Mouse (Mus musculus) macrophage (primary cell): ENCODE data around the gene Ugt1a10. TPM values are rescaled to one million over a fixed set of nuclear protein-coding genes. Genes with fewer than 3 reads are reported as not detected.
"Not testable (repeated sequence)": the region's sequence is repeated elsewhere in the genome, so short reads cannot be mapped to it uniquely, and the experiment has no call there.

Experiments used
- H3K27ac ChIP-seq: fragments of 350-480 bp; formaldehyde crosslinking; 2 replicates; pipeline ENCODE4 v1.9.0; 2021
- H3K36me3 ChIP-seq: fragments of 350-480 bp; formaldehyde crosslinking; 2 replicates; pipeline ENCODE4 v1.9.0; 2021; ENCODE audit errors: inconsistent target
- H3K4me3 ChIP-seq: fragments of 350-480 bp; formaldehyde crosslinking; 2 replicates; pipeline ENCODE4 v1.9.0; 2021; ENCODE audit errors: inconsistent target
- H3K79me2 ChIP-seq: fragments of 350-480 bp; formaldehyde crosslinking; 2 replicates; pipeline ENCODE4 v1.9.0; 2021; ENCODE audit errors: inconsistent target
- WGBS: methylation state at CpG from one replicate; pipeline ENCODE4 v1.1.7; 2026; ENCODE audit warnings: inconsistent platforms; ENCODE audit not compliant: missing documents; 5-methylcytosine and 5-hydroxymethylcytosine counted together
- polyA plus RNA-seq: library from polyadenylated mRNA; stranded (reverse); fragments of 250-400 nt; gene quantifications from 3 replicates; pipeline ENCODE4 v1.2.4, GENCODE M21; 2018; ENCODE audit warnings: inconsistent platforms

Gene Ugt1a10
- polyA plus RNA-seq, 1 experiment from 2014 or later: not detected

DNA sequence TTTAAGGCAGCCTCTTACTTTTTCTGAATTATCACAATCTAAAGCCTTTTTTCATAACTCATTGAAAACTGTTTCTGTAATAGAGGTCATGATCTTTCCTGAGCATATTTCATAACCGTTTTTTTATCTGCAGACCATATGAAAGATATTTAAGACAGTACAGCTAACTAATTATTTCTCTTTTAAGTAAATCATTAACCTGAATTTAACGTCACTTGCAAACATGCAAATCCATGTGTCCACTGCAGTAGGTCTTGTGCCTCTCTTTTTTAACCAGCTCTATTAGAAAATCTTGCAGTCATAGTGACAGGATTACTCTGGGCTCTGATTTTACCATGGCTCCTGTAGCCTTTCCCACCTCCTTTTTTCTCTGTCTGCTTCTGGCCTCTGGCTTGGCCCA is 15.3 kb downstream of the Ugt1a10 start, which contains the start of gene Ugt1a9:
Gene Ugt1a9 (plus strand): TSS at position 306 of the 400 bp plus-strand sequence.
- WGBS: 100% methylated on average over 2 of the region's 2 CpGs
- Histone ChIP-seq H3K36me3 (no peaks in the 10 kb centered on the region), H3K4me3 (no peak within 1 kb of the TSS), H3K79me2 (no peaks in the 10 kb centered on the region), H3K27ac (no peak within 1 kb of the TSS)

GRCm38 (mm10) chr1:88070902-88071301 is 15.7 kb downstream of the Ugt1a10 start:
- H3K36me3 ChIP-seq: no peaks in the 10 kb centered on the region
- H3K27ac ChIP-seq: no peak overlapping the region
- H3K79me2 ChIP-seq: no peaks in the 10 kb centered on the region
- no peak overlapping the region for H3K4me3 ChIP-seq
- 94% methylated on average over 4 of the region's 4 CpGs for WGBS

- H3K79me2 ChIP-seq: no peaks in the 10 kb centered on the region
- H3K27ac ChIP-seq: no peak overlapping the region
- WGBS: 100% methylated on average over 2 of the region's 2 CpGs
- H3K36me3 ChIP-seq: no peaks in the 10 kb centered on the region
- no peak overlapping the region for H3K4me3 ChIP-seq
These were observed 19.3 kb downstream of the Ugt1a10 start for GRCm38 (mm10) chr1:88074471-88074870.

DNA sequence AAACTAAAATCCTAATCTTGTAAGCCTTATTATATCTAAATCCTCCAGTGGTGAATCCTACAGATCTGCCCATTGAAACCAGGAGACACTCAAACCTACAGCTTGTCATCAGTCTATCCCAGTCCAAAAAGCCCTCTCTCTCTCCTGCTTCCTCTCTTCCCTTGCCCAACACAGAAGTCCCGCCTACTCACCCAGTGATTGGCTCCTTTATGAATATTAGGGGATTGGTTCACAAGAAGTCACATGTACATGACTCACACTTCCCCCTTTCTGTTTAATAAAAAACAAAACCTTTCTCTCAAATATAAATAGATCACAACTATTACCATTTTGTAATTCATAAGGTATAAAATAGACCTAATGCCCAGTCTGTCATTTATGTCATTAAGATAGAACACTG is 21.9 kb downstream of the Ugt1a10 start:
- H3K4me3 ChIP-seq: no peak overlapping the region
- no peaks in the 10 kb centered on the region for H3K79me2 ChIP-seq
- H3K36me3 ChIP-seq: no peaks in the 10 kb centered on the region
- WGBS: 33% methylated on average over 1 of the region's 1 CpGs
- H3K27ac ChIP-seq: peak overlapping the region; percentile 35

- Histone ChIP-seq H3K27ac (peak overlapping the region; percentile 48), H3K79me2 (no peaks in the 10 kb centered on the region), H3K36me3 (no peaks in the 10 kb centered on the region), H3K4me3 (no peak overlapping the region)
- WGBS: 0% methylated on average over 1 of the region's 1 CpGs
These were observed 26.5 kb downstream of the Ugt1a10 start for GRCm38 (mm10) chr1:88081670-88082069.

GRCm38 (mm10) chr1:88086125-88086524 is 30.9 kb downstream of the Ugt1a10 start:
- H3K27ac ChIP-seq: no peak overlapping the region
- 89% methylated on average over 1 of the region's 1 CpGs for WGBS
- H3K79me2 ChIP-seq: no peaks in the 10 kb centered on the region
- H3K4me3 ChIP-seq: no peak overlapping the region
- H3K36me3 ChIP-seq: no peaks in the 10 kb centered on the region

- H3K4me3 ChIP-seq: no peak within 1 kb of the TSS
- no peaks in the 10 kb centered on the region for H3K79me2 ChIP-seq
- H3K27ac ChIP-seq: no peak within 1 kb of the TSS
- H3K36me3 ChIP-seq: no peaks in the 10 kb centered on the region
- WGBS: 97% methylated on average over 3 of the region's 3 CpGs
These were observed 32.3 kb downstream of the Ugt1a10 start, which contains the start of gene Ugt1a8 for GRCm38 (mm10) chr1:88087513-88087912. Gene Ugt1a8 (plus strand): TSS chr1:88087813.

DNA sequence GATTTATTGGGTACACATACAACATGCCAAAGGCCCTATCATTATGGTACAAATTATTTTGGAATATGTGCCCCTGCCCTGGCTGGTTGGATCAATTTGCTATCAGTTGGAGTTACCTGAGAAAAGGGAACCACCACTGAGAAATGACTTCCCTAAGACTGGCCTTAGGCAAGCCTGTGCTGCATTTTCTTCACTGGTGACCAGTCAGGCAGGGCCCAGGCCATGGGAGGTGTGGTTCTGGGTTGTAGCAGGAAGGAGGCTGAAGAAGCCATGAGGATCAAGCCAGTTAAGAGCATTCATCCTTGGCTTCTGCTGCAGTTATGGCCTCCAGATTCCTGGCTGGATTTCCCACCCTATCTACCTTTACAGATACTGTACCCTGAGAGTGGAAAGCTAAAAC is 37.2 kb downstream of the Ugt1a10 start:
- peaks cover 23% of the 10 kb centered on the region for H3K79me2 ChIP-seq
- no peak overlapping the region for H3K4me3 ChIP-seq
- no peaks in the 10 kb centered on the region for H3K36me3 ChIP-seq
- 0 out of 2 replicates have a peak overlapping the region, but pooled peaks have one; percentile 97 for H3K27ac ChIP-seq

DNA sequence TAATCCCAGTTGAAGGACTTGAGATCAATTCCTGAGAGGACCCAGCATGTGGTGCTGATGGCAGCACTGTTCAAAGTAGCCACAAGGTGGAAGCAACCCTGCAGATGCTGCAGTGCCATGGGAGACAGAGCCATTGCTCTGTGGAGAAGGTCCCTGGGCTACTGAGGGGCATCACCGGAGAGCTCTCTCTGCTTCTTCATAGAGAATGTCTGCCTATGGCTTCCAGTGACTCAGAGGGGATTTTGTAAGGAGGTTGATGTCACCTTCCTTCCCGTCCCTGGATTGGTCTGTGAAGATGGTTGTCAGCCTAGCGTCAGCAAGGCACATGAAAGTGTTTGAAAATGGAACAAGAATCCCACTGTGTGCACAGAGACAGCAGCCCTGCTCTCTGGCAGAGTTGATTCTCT is 39.1 kb downstream of the Ugt1a10 start:
- H3K79me2 ChIP-seq: peaks cover 40% of the 10 kb centered on the region
- peak overlapping the region; percentile 97 for H3K27ac ChIP-seq
- WGBS: 0% methylated on average over 3 of the region's 3 CpGs
- H3K36me3 ChIP-seq: not testable (repeated sequence)
- H3K4me3 ChIP-seq: peak overlapping the region; percentile 3; the same call in 1 of the 2 replicates

DNA sequence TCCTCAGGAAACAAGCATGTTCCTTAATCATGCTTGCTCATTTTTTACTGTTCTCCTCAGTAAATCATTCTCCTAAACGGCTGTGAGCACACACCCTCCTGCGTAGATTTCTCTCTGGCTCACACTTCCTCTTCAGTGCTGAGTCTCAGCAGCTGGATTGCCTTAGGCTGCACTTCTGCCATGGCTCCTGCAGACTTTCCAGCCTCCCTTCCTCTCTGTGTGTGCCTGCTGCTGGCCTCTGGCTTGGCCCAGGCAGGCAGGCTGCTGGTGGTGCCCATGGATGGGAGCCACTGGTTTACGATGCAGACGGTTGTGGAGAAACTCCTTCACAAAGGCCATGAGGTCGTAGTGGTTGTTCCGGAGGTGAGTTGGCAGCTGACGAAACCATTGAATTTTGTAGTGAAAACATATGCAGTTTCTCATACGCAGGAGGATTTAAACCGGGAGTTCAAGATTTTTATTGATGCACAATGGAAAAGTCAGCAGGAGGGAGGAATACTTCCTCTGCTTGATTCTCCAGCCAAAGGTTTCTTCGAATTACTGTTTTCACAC is 39.8 kb downstream of the Ugt1a10 start, which contains the start of gene Ugt1a7c:
Gene Ugt1a7c (plus strand): TSS at position 122 of the 552 bp plus-strand sequence.
- WGBS: 2% methylated on average over 10 of the region's 10 CpGs
- no peaks in the 10 kb centered on the region for H3K36me3 ChIP-seq
- H3K27ac ChIP-seq: peak within 1 kb of the TSS; percentile 97
- peaks cover 47% of the 10 kb centered on the region for H3K79me2 ChIP-seq
- H3K4me3 ChIP-seq: peak within 1 kb of the TSS; percentile 57

DNA sequence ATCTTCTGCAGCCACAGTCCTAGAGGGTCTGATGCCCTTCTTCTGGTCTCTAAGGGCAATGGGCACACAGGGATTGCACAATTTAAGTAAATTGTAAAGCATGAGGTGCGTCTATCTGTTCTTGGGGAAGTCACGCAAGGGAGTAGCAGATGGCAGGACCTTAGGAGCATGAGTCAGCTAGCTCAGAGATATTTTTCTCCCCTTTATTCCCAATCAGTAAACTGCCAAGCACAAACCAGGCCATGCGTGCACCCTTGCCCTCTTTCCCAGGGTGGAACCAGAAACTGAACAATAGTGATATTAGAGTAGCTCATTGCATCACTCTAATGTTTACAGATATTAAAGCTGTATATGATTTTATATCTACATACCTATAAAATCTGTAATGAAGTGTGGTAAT is 43.4 kb downstream of the Ugt1a10 start:
- H3K27ac ChIP-seq, H3K4me3 ChIP-seq, H3K36me3 ChIP-seq: not testable (repeated sequence)
- WGBS: 12% methylated on average over 3 of the region's 3 CpGs
- peaks cover 79% of the 10 kb centered on the region for H3K79me2 ChIP-seq

GRCm38 (mm10) chr1:88099691-88100090 is 44.5 kb downstream of the Ugt1a10 start:
- not testable (repeated sequence) for H3K4me3 ChIP-seq, H3K36me3 ChIP-seq, H3K27ac ChIP-seq
- peaks cover 91% of the 10 kb centered on the region for H3K79me2 ChIP-seq
- WGBS: 90% methylated on average over 2 of the region's 2 CpGs

DNA sequence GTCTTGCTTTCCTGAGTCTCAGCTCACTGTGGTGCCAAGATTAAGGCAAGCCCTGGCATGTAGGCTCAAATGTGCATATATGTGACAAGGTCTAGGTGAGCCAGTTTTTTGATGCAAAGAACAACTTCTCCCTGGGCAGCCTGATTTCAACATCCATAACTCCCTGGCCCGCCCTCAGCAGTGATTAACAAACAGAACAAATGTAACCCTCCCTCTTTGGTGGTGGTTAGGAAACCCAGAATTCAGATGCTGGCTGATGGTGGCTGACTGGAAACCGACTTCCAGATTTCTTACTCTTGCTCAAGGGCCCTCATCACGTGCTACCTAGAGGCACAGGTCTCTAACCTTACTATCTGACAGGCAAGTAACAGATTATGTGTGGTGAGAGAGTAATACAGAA is 47.8 kb downstream of the Ugt1a10 start, which contains the start of gene Ugt1a6b:
Gene Ugt1a6b (plus strand): TSS at position 234 of the 400 bp plus-strand sequence.
- H3K36me3 ChIP-seq, H3K4me3 ChIP-seq, H3K27ac ChIP-seq: not testable (repeated sequence)
- H3K79me2 ChIP-seq: peaks cover 86% of the 10 kb centered on the region
- WGBS: 0% methylated on average over 1 of the region's 3 CpGs

- H3K79me2 ChIP-seq: peaks cover 79% of the 10 kb centered on the region
- not testable (repeated sequence) for H3K27ac ChIP-seq, H3K36me3 ChIP-seq, H3K4me3 ChIP-seq
- 90% methylated on average over 4 of the region's 5 CpGs for WGBS
These were observed 48.7 kb downstream of the Ugt1a10 start for GRCm38 (mm10) chr1:88103697-88104468.

DNA sequence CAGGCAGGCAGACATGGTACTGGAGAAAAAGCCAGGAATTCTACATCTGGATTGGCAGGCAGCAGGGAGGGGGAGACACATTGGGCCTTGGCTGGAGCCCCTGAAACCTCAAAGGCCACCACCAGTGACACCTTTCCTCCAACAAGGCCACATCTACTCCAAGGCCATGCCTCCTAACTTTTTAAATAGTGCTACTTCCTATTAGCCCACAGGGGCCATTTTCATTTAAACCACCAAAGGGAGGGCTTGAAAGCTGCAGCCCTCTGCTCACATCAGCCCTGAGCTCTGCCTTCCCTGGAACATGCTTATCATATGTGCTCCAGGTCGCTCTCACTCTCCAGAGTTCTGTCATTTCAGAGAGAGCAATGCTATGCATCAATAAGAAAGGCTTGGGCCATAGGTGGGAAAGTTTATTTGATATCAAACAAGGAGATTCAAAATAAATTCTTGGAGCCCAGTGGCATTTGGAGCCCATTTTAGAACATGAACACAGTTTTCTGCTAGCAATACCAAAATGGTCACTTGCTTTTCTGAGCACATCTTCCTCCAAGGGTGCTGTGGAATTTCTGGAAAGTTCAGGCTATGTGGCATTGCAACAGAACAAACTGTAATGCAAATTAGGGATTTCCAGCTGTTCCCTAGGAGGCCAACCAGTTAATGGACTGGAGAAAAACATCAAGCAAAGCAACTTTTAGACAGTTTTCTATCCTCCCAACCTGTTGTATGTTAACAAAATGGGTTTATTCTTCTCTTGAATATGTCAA is 49.7 kb downstream of the Ugt1a10 start:
- H3K79me2 ChIP-seq: peaks cover 73% of the 10 kb centered on the region
- no peaks in the 10 kb centered on the region for H3K36me3 ChIP-seq
- WGBS: 93% methylated on average over 1 of the region's 1 CpGs
- H3K4me3 ChIP-seq: no peak overlapping the region
- no peak overlapping the region for H3K27ac ChIP-seq
